Mouse (Mus musculus): ENCODE results near the gene Il4i1. TPM values are rescaled to one million over a fixed set of nuclear protein-coding genes. Genes with fewer than 3 reads are reported as not detected.

Gene Il4i1
- total and polyA plus RNA-seq, 3 experiments: 0.61 to 1.5 (median 0.70) TPM

GRCm38 (mm10) chr7:44850789-44851624 is 34.8 kb downstream of the Il4i1 start:
- 60% methylated on average over 8 of the region's 8 CpGs for WGBS
- H3K4me3 ChIP-seq: peak overlapping the region; percentile 100
- H3K4me1 ChIP-seq (ENCODE audit: control insufficient read depth, insufficient read depth, low read length): peaks cover 6% of the 10 kb centered on the region
- TF ChIP-seq POLR2A (IDR thresholded peaks at IDR 0.05; ENCODE audit: insufficient read depth, low read depth, low read length) (no peak), CTCF (IDR thresholded peaks at IDR 0.05) (no peak), EP300 (IDR thresholded peaks at IDR 0.05; ENCODE audit: insufficient read depth, low read depth, low read length) (no peak)
- H3K79me2 ChIP-seq (replicated peaks; ENCODE audit: control insufficient read depth, insufficient read depth, low read length): peaks cover 3% of the 10 kb centered on the region
- H3K9ac ChIP-seq (ENCODE audit: low read depth, low read length): peak overlapping the region; percentile 74
- intact Hi-C loops (cut with DNase I): no loop called here
- no peaks in the 10 kb centered on the region for H3K27me3 ChIP-seq (ENCODE audit: control insufficient read depth, insufficient read depth, low read length)
- H3K27ac ChIP-seq: peak overlapping the region; percentile 94
- no peak for DNase-seq
- no peaks in the 10 kb centered on the region for H3K36me3 ChIP-seq (ENCODE audit: control insufficient read depth, insufficient read depth, low read length)

GRCm38 (mm10) chr7:44851625-44852234 is 35.5 kb downstream of the Il4i1 start:
- H3K27ac ChIP-seq: no peak overlapping the region
- 88% methylated on average over 12 of the region's 12 CpGs for WGBS
- H3K27me3 ChIP-seq (ENCODE audit: control insufficient read depth, insufficient read depth, low read length): no peaks in the 10 kb centered on the region
- no peak overlapping the region for H3K9ac ChIP-seq (ENCODE audit: low read depth, low read length)
- no peak for TF ChIP-seq POLR2A (IDR thresholded peaks at IDR 0.05; ENCODE audit: insufficient read depth, low read depth, low read length)
- no peak for TF ChIP-seq CTCF (IDR thresholded peaks at IDR 0.05)
- TF ChIP-seq EP300 (IDR thresholded peaks at IDR 0.05; ENCODE audit: insufficient read depth, low read depth, low read length): no peak
- intact Hi-C loops (cut with DNase I): no loop called here
- no peak overlapping the region for H3K4me3 ChIP-seq
- H3K79me2 ChIP-seq (replicated peaks; ENCODE audit: control insufficient read depth, insufficient read depth, low read length): peaks cover 3% of the 10 kb centered on the region
- H3K36me3 ChIP-seq (ENCODE audit: control insufficient read depth, insufficient read depth, low read length): no peaks in the 10 kb centered on the region
- DNase-seq: no peak
- peaks cover 9% of the 10 kb centered on the region for H3K4me1 ChIP-seq (ENCODE audit: control insufficient read depth, insufficient read depth, low read length)

DNA sequence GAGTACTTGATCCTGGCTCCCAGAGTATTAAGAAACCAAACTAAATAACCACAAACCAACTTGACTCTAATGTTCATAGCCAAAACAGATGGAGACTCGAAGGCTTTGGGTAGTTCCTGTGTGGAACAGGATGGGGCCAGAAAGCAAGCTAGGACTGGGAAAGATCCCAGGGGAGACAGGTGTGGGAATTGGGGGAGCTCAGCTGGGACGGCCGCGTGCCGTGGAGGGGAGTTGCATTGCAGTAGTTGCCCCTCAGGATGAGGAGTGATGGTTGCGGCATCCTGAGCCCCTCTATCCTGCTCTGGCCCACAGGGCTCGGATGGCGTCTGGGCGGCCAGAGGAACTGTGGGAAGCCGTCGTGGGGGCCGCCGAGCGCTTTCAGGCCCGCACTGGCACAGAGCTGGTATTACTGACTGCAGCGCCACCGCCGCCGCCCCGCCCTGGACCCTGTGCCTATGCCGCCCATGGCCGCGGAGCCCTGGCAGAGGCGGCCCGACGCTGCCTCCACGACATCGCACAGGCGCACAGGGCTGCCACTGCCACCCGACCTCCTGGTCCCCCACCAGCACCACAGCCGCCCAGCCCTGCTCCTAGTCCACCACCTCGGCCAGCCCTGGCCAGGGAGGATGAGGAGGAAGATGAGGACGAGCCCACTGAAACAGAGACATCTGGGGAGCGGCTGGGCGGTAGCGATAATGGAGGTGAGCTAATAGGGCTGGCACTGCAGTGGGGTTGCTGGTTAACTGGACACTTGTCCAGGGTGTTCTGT is 36.3 kb downstream of the Il4i1 start:
- Histone ChIP-seq H3K9ac (ENCODE audit: low read depth, low read length) (no peak overlapping the region), H3K4me1 (ENCODE audit: control insufficient read depth, insufficient read depth, low read length) (peaks cover 9% of the 10 kb centered on the region), H3K36me3 (ENCODE audit: control insufficient read depth, insufficient read depth, low read length) (no peaks in the 10 kb centered on the region), H3K27me3 (ENCODE audit: control insufficient read depth, insufficient read depth, low read length) (no peaks in the 10 kb centered on the region), H3K4me3 (no peak overlapping the region), H3K79me2 (replicated peaks; ENCODE audit: control insufficient read depth, insufficient read depth, low read length) (peaks cover 3% of the 10 kb centered on the region), H3K27ac (no peak overlapping the region)
- no peak for DNase-seq
- WGBS: 88% methylated on average over 36 of the region's 36 CpGs
- TF ChIP-seq EP300 (IDR thresholded peaks at IDR 0.05; ENCODE audit: insufficient read depth, low read depth, low read length) (no peak), POLR2A (IDR thresholded peaks at IDR 0.05; ENCODE audit: insufficient read depth, low read depth, low read length) (0 out of 2 replicates have a peak, but pooled peaks have one; percentile 13), CTCF (IDR thresholded peaks at IDR 0.05) (no peak)
- intact Hi-C loops (cut with DNase I): no loop called here

GRCm38 (mm10) chr7:44853065-44853464 is 36.9 kb downstream of the Il4i1 start:
- peaks cover 3% of the 10 kb centered on the region for H3K79me2 ChIP-seq (replicated peaks; ENCODE audit: control insufficient read depth, insufficient read depth, low read length)
- H3K9ac ChIP-seq (ENCODE audit: low read depth, low read length): no peak overlapping the region
- no peaks in the 10 kb centered on the region for H3K27me3 ChIP-seq (ENCODE audit: control insufficient read depth, insufficient read depth, low read length)
- 92% methylated on average over 2 of the region's 2 CpGs for WGBS
- no peak for DNase-seq
- no peaks in the 10 kb centered on the region for H3K36me3 ChIP-seq (ENCODE audit: control insufficient read depth, insufficient read depth, low read length)
- H3K4me1 ChIP-seq (ENCODE audit: control insufficient read depth, insufficient read depth, low read length): peaks cover 8% of the 10 kb centered on the region
- intact Hi-C loops (cut with DNase I): no loop called here
- TF ChIP-seq CTCF (IDR thresholded peaks at IDR 0.05) (no peak), EP300 (IDR thresholded peaks at IDR 0.05; ENCODE audit: insufficient read depth, low read depth, low read length) (no peak), POLR2A (IDR thresholded peaks at IDR 0.05; ENCODE audit: insufficient read depth, low read depth, low read length) (no peak)
- no peak overlapping the region for H3K4me3 ChIP-seq
- no peak overlapping the region for H3K27ac ChIP-seq

DNA sequence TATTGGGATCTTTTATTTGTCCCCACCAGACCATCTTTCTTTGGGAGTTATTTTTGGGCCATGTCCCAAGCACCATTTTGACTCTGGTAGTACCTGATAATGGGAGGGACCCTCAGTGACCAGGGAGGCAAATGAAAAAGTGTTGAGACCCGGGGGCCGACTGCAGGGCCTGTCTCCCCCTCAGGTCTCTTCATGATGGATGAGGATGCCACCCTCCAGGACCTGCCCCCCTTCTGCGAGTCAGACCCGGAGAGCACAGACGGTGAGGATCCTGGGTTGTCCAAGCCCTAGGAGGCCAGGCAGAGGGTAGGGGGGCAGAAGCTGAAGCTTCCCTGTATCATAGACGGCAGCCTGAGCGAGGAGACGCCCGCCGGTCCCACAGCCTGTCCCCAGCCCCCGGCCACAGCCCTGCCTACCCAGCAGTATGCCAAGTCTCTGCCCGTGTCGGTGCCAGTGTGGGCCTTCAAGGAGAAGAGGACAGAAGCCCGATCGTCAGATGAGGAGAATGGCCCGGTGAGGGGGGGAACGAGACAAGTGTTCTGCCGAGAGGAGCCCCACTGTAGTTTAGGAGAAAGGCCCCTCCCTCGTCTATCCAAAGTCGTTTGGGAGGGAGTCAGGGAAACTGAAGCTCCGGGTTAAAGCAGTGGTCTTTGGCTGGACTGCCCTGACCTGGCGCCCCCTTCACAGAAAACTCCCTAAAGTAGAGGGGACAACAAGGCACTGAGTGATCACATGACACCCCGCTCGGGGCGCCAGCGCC is 37.6 kb downstream of the Il4i1 start:
- peak overlapping the region; percentile 86 for H3K9ac ChIP-seq (ENCODE audit: low read depth, low read length)
- intact Hi-C loops (cut with DNase I): loop anchor here (2.0 kb wide), 1 partner anchor 15 kb away; the partner anchor contains the start of gene Ptov1
- no peaks in the 10 kb centered on the region for H3K27me3 ChIP-seq (ENCODE audit: control insufficient read depth, insufficient read depth, low read length)
- no peak for TF ChIP-seq EP300 (IDR thresholded peaks at IDR 0.05; ENCODE audit: insufficient read depth, low read depth, low read length)
- TF ChIP-seq POLR2A (IDR thresholded peaks at IDR 0.05; ENCODE audit: insufficient read depth, low read depth, low read length): no peak
- no peak for TF ChIP-seq CTCF (IDR thresholded peaks at IDR 0.05)
- peak overlapping the region; percentile 98 for H3K27ac ChIP-seq
- no peak for DNase-seq
- no peaks in the 10 kb centered on the region for H3K36me3 ChIP-seq (ENCODE audit: control insufficient read depth, insufficient read depth, low read length)
- peaks cover 8% of the 10 kb centered on the region for H3K4me1 ChIP-seq (ENCODE audit: control insufficient read depth, insufficient read depth, low read length)
- 14% methylated on average over 26 of the region's 26 CpGs for WGBS
- peaks cover 3% of the 10 kb centered on the region for H3K79me2 ChIP-seq (replicated peaks; ENCODE audit: control insufficient read depth, insufficient read depth, low read length)
- peak overlapping the region; percentile 59 for H3K4me3 ChIP-seq
